Mouse (Mus musculus) C2C12 (cell line): Measurements from ENCODE around the gene Foxp1.

Experiments used
- CTCF ChIP-seq: IDR thresholded peaks from one replicate; pipeline ENCODE4 v1.5.1; 2011; ENCODE audit not compliant: control insufficient read depth, insufficient read depth, insufficient read length
- MAX ChIP-seq: IDR thresholded peaks from one replicate; pipeline ENCODE4 v1.6.1; 2011; ENCODE audit warnings: mild to moderate bottlenecking, control low read depth
- MYOD1 ChIP-seq: IDR thresholded peaks from one replicate; pipeline ENCODE4 v1.6.1; 2011; ENCODE audit warnings: low read depth; ENCODE audit not compliant: control insufficient read depth, insufficient read length

- TF ChIP-seq MYOD1 (no peak), CTCF (no peak), MAX (no peak)
Observed at GRCm38 (mm10) chr6:99545437-99545836, 22.9 kb upstream of the Foxp1 start.
